Mouse (Mus musculus) embryonic fibroblast, embryonic 13.5 days (primary cell): ENCODE data around the gene Rab11b.

Experiments
- CTCF ChIP-seq: IDR thresholded peaks from 2 replicates; pipeline ENCODE4 v1.5.1; 2011; ENCODE audit warnings: mild to moderate bottlenecking, control low read depth, low read length, moderate library complexity, borderline replicate concordance; ENCODE audit not compliant: insufficient read depth
- POLR2A ChIP-seq: IDR thresholded peaks from 2 replicates; pipeline ENCODE4 v1.6.1; 2011; ENCODE audit warnings: low read depth, mild to moderate bottlenecking, control low read depth, low read length, moderate library complexity

GRCm38 (mm10) chr17:33802221-33802620, 41.9 kb upstream of the Rab11b start:
- TF ChIP-seq CTCF, result no peak
- TF ChIP-seq POLR2A, result no peak
